Mouse (Mus musculus): ENCODE data around the gene Kcnk5. TPM values are rescaled to one million over a fixed set of nuclear protein-coding genes. Genes with fewer than 3 reads are reported as not detected.

The Kcnk5 gene
- total and polyA plus RNA-seq, 2 experiments, result 10.3 to 25.6 TPM

DNA sequence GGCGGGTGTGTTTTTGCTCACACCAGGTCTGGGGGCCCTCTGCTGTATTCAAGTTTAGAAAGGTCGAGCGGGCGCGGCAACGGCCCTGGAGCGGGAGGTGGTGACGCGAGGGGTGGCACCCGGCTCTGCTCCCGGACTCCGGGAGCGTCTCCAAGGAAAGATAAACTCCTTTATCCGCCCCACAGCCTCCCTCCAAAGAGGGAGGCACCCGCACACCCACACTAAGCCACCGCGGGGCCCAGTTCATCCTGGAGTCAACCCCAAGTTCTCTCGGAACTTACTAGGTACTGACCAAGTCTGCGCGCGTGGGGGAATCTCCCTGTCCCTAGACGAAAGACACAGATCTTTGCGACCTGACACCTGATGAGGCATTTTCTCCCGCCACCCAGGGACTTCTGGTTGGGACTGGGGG lies 852 bp downstream of the Kcnk5 start:
- DNase-seq (ENCODE audit: extremely low read depth, low read depth, low spot score), result no peak
- H3K27me3 ChIP-seq (ENCODE audit: control insufficient read depth, insufficient read depth, low read length), result no peaks in the 10 kb centered on the region
- WGBS, result under 1% methylated on average over 24 of the region's 24 CpGs
- no peaks in the 10 kb centered on the region for H3K36me3 ChIP-seq (ENCODE audit: control insufficient read depth, insufficient read depth, low read length)
- H3K27ac ChIP-seq (replicated peaks; ENCODE audit: insufficient read depth, low read depth, low read length), result peak overlapping the region; percentile 97
- H3K79me2 ChIP-seq (ENCODE audit: control insufficient read depth, insufficient read depth, low read length), result peaks cover 26% of the 10 kb centered on the region; the same call in 1 of the 2 replicates
- H3K4me3 ChIP-seq (ENCODE audit: insufficient read depth, low read depth, low read length), result peak overlapping the region; percentile 76
- H3K4me1 ChIP-seq (ENCODE audit: control insufficient read depth, insufficient read depth, low read length), result peaks cover 19% of the 10 kb centered on the region; the same call in 1 of the 2 replicates
- TF ChIP-seq POLR2A (IDR thresholded peaks at IDR 0.05; ENCODE audit: extremely low read depth, insufficient read depth, low read length) (0 out of 2 replicates have a peak, but pooled peaks have one; percentile 25), CTCF (IDR thresholded peaks at IDR 0.05; ENCODE audit: low read depth, low read length) (no peak)
- H3K9ac ChIP-seq (ENCODE audit: low read depth, low read length), result peak overlapping the region; percentile 84

DNA sequence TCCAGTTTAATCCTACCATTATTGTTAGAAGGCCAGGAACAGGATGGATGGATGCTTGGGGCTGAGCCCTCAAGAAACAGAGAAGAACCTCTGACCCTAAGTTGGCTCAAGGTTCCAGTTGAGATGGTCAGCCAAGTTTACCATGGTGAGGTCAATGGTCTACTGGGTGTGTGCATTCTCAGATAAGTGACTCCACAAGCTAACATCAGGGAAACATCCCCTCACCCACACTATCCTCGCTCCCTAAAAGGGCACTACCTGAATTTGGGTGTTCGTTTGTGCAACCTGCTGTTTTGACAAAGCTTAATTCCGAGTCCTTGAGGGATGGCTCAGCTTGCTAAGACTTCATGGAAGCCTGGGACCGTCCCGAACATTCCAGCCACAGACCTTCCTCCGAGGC lies 1.3 kb downstream of the Kcnk5 start:
- TF ChIP-seq POLR2A (IDR thresholded peaks at IDR 0.05; ENCODE audit: extremely low read depth, insufficient read depth, low read length) (no peak), CTCF (IDR thresholded peaks at IDR 0.05; ENCODE audit: low read depth, low read length) (no peak)
- peak; percentile 94 for DNase-seq (ENCODE audit: extremely low read depth, low read depth, low spot score)
- H3K79me2 ChIP-seq (ENCODE audit: control insufficient read depth, insufficient read depth, low read length), result peaks cover 31% of the 10 kb centered on the region; the same call in 1 of the 2 replicates
- peak overlapping the region; percentile 97 for H3K27ac ChIP-seq (replicated peaks; ENCODE audit: insufficient read depth, low read depth, low read length)
- H3K36me3 ChIP-seq (ENCODE audit: control insufficient read depth, insufficient read depth, low read length), result no peaks in the 10 kb centered on the region
- H3K27me3 ChIP-seq (ENCODE audit: control insufficient read depth, insufficient read depth, low read length), result no peaks in the 10 kb centered on the region
- H3K4me3 ChIP-seq (ENCODE audit: insufficient read depth, low read depth, low read length), result peak overlapping the region; percentile 76
- WGBS, result under 1% methylated on average over 6 of the region's 6 CpGs
- peaks cover 19% of the 10 kb centered on the region for H3K4me1 ChIP-seq (ENCODE audit: control insufficient read depth, insufficient read depth, low read length)
- peak overlapping the region; percentile 84 for H3K9ac ChIP-seq (ENCODE audit: low read depth, low read length)

DNA sequence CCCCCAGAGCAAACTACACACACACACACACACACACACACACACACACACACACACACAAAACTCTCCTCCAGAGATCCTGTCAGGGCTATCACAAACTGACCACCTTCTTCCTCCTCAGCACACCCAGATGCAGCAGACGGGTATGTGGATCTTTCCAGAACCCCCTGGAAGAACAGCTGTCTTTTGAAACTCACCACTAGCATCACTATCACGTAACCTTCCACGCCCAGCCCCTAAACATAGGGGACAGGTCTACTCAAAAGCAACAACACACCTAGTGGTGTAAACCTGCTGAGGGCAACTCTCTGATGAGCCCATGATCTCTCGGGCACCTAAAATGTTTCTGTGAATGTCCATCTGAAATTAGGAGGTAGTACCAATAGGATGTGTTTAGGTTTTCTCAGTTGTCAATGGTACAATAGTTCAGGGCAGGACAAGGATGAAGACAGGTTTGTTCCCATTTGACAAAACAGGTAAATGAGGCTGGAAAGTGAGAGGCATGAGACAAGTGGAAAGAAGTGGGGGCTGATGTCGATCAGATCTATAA lies 1.8 kb downstream of the Kcnk5 start:
- peaks cover 31% of the 10 kb centered on the region; the same call in 1 of the 2 replicates for H3K79me2 ChIP-seq (ENCODE audit: control insufficient read depth, insufficient read depth, low read length)
- no peaks in the 10 kb centered on the region for H3K36me3 ChIP-seq (ENCODE audit: control insufficient read depth, insufficient read depth, low read length)
- TF ChIP-seq CTCF (IDR thresholded peaks at IDR 0.05; ENCODE audit: low read depth, low read length), result no peak
- no peak for TF ChIP-seq POLR2A (IDR thresholded peaks at IDR 0.05; ENCODE audit: extremely low read depth, insufficient read depth, low read length)
- H3K4me1 ChIP-seq (ENCODE audit: control insufficient read depth, insufficient read depth, low read length), result peaks cover 21% of the 10 kb centered on the region
- peak overlapping the region; percentile 84 for H3K9ac ChIP-seq (ENCODE audit: low read depth, low read length)
- peak overlapping the region; percentile 97 for H3K27ac ChIP-seq (replicated peaks; ENCODE audit: insufficient read depth, low read depth, low read length)
- no peak for DNase-seq (ENCODE audit: extremely low read depth, low read depth, low spot score)
- no peaks in the 10 kb centered on the region for H3K27me3 ChIP-seq (ENCODE audit: control insufficient read depth, insufficient read depth, low read length)
- WGBS, result 30% methylated on average over 5 of the region's 5 CpGs
- H3K4me3 ChIP-seq (ENCODE audit: insufficient read depth, low read depth, low read length), result peak overlapping the region; percentile 76

DNA sequence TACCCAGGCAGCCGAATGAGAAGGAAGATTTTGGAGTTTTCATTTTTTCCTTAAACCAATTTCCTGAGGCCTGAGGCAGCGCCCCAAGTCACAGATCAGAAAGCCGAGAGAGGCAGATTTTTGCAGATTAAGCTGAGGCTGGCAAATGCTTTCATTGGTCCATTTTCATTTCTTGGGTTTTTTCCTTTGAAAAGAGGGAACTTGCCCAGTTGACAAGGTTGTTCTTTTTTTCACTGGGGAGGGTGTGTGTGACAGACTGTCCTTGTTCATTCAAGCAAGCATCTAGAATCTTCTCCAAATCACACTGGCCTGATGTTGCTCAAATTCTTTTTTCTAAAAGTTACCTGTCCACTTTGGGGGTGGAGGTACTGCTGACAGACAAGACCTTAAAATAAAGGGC lies 2.5 kb downstream of the Kcnk5 start:
- peak overlapping the region; percentile 76 for H3K4me3 ChIP-seq (ENCODE audit: insufficient read depth, low read depth, low read length)
- peak overlapping the region; percentile 97 for H3K27ac ChIP-seq (replicated peaks; ENCODE audit: insufficient read depth, low read depth, low read length)
- peaks cover 24% of the 10 kb centered on the region for H3K4me1 ChIP-seq (ENCODE audit: control insufficient read depth, insufficient read depth, low read length)
- H3K79me2 ChIP-seq (ENCODE audit: control insufficient read depth, insufficient read depth, low read length), result peaks cover 32% of the 10 kb centered on the region
- peak; percentile 43 for DNase-seq (ENCODE audit: extremely low read depth, low read depth, low spot score)
- H3K36me3 ChIP-seq (ENCODE audit: control insufficient read depth, insufficient read depth, low read length), result no peaks in the 10 kb centered on the region
- no peaks in the 10 kb centered on the region for H3K27me3 ChIP-seq (ENCODE audit: control insufficient read depth, insufficient read depth, low read length)
- peak overlapping the region; percentile 84 for H3K9ac ChIP-seq (ENCODE audit: low read depth, low read length)
- TF ChIP-seq CTCF (IDR thresholded peaks at IDR 0.05; ENCODE audit: low read depth, low read length) (no peak), POLR2A (IDR thresholded peaks at IDR 0.05; ENCODE audit: extremely low read depth, insufficient read depth, low read length) (no peak)
- WGBS, result 26% methylated on average over 3 of the region's 3 CpGs

DNA sequence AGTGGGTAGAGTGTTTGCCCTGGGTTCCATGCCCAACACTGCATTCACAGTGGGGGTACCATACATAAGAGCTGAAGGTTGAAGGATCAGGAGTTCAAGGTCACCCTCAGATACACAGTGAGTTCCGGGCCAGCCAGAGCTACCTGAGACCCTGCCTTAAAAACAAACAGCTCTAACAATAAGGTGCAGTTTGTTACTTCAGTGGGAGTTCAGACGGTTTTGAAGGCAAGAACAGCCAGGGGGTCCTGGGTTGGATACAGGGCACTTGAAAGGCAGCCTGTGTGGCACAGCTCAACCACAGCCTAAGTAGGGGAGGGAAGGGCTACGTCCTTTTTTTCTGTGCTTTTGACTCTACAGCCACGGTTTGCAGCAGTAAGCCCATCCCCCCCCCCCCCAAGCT lies 3.0 kb downstream of the Kcnk5 start:
- no peaks in the 10 kb centered on the region for H3K36me3 ChIP-seq (ENCODE audit: control insufficient read depth, insufficient read depth, low read length)
- TF ChIP-seq CTCF (IDR thresholded peaks at IDR 0.05; ENCODE audit: low read depth, low read length) (no peak), POLR2A (IDR thresholded peaks at IDR 0.05; ENCODE audit: extremely low read depth, insufficient read depth, low read length) (no peak)
- H3K79me2 ChIP-seq (ENCODE audit: control insufficient read depth, insufficient read depth, low read length), result peaks cover 37% of the 10 kb centered on the region
- H3K9ac ChIP-seq (ENCODE audit: low read depth, low read length), result peak overlapping the region; percentile 78
- H3K27me3 ChIP-seq (ENCODE audit: control insufficient read depth, insufficient read depth, low read length), result no peaks in the 10 kb centered on the region
- 26% methylated on average over 4 of the region's 4 CpGs for WGBS
- peaks cover 24% of the 10 kb centered on the region for H3K4me1 ChIP-seq (ENCODE audit: control insufficient read depth, insufficient read depth, low read length)
- peak overlapping the region; percentile 73 for H3K27ac ChIP-seq (replicated peaks; ENCODE audit: insufficient read depth, low read depth, low read length)
- H3K4me3 ChIP-seq (ENCODE audit: insufficient read depth, low read depth, low read length), result peak overlapping the region; percentile 76
- DNase-seq (ENCODE audit: extremely low read depth, low read depth, low spot score), result peak; percentile 45

DNA sequence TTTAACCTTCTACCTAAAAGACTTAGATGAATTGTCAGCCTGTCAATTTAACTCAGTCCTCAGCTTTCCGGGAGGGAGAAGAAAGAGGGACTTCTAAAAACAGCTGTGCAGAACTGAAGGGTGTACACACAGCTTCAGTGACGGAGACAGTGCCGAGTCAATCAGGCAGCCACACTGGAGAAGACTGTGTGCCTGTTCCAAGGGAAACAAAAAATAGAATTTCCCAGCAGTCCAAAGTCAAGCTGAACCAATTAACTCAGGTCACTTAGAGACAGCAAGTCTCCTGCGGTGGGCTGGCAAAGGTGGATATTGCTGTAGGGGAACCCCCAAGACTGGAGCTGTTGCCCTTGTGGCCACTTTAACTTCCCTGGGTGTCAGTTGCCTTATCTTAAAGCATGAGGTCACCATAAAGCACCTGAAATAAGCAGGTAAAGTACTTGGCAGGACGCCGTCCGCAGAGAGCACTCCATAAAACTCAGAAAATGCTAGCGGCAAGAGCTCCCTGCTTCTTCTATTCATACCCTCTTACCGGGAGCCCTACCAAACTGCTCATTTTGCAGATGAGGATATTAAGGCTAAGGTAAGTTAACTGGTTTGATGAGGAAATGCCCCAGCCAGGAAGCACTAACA lies 4.0 kb downstream of the Kcnk5 start:
- Histone ChIP-seq H3K79me2 (ENCODE audit: control insufficient read depth, insufficient read depth, low read length) (peaks cover 47% of the 10 kb centered on the region), H3K27me3 (ENCODE audit: control insufficient read depth, insufficient read depth, low read length) (no peaks in the 10 kb centered on the region), H3K9ac (ENCODE audit: low read depth, low read length) (peak overlapping the region; percentile 78), H3K36me3 (ENCODE audit: control insufficient read depth, insufficient read depth, low read length) (no peaks in the 10 kb centered on the region), H3K27ac (replicated peaks; ENCODE audit: insufficient read depth, low read depth, low read length) (peak overlapping the region; percentile 73), H3K4me3 (ENCODE audit: insufficient read depth, low read depth, low read length) (peak overlapping the region; percentile 76), H3K4me1 (ENCODE audit: control insufficient read depth, insufficient read depth, low read length) (peaks cover 25% of the 10 kb centered on the region)
- TF ChIP-seq POLR2A (IDR thresholded peaks at IDR 0.05; ENCODE audit: extremely low read depth, insufficient read depth, low read length) (no peak), CTCF (IDR thresholded peaks at IDR 0.05; ENCODE audit: low read depth, low read length) (no peak)
- DNase-seq (ENCODE audit: extremely low read depth, low read depth, low spot score), result peak; percentile 80
- WGBS, result 41% methylated on average over 9 of the region's 9 CpGs
